Mouse (Mus musculus) frontal cortex, postnatal 14 days (tissue): Measurements from ENCODE around the gene Pih1d1.

Source experiments
- DNase-seq, 2 experiments: peaks; one replicate each; pipeline ENCODE4 v3.0.0; 2022; ENCODE audit warnings: low spot score in 2 of 2

The Pih1d1 gene

GRCm38 (mm10) chr7:45126844-45127699 lies 27.0 kb upstream of the Pih1d1 start:
- DNase-seq: no peak

GRCm38 (mm10) chr7:45127700-45128224 lies 26.3 kb upstream of the Pih1d1 start:
- no peak for DNase-seq

DNA sequence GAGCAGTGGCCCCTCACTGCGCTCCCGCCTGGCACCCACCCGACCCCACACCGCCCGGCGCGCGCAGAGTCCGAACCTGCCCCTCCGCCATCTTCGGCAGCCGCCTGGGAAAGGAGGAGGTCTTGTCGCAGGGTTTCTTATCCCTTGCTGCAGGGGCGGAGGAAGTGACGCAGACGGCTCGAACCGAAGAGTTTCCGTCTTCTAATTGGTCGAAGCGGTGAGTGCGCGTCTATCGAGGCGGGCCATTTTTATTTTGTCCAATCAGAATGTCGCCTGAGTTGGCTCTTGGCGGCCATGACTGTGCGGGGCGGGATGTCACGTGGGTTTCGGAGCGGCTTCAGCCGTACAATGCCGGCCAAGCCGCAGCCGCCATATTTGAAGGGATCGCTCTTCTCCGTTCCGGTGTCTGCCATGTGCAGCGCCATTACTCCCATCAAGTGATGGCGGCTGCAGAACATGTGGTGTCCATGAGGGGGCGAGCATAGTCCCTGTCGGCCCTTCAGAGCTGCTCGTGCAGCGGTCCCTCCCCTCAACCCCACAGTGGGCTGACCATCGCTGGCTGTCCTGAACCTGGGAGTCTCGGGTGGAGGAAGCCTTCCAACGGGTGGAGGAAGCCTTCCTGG lies 25.4 kb upstream of the Pih1d1 start, which contains the start of gene Rpl13a:
TSS of gene Rpl13a (minus strand) at position 138 of the 623 bp plus-strand sequence.
- DNase-seq: peak; percentile 99

GRCm38 (mm10) chr7:45129318-45129717 lies 24.8 kb upstream of the Pih1d1 start:
- no peak for DNase-seq

GRCm38 (mm10) chr7:45129776-45130512 lies 24.2 kb upstream of the Pih1d1 start:
- DNase-seq: no peak

GRCm38 (mm10) chr7:45131850-45132249 lies 22.3 kb upstream of the Pih1d1 start:
- no peak for DNase-seq

DNA sequence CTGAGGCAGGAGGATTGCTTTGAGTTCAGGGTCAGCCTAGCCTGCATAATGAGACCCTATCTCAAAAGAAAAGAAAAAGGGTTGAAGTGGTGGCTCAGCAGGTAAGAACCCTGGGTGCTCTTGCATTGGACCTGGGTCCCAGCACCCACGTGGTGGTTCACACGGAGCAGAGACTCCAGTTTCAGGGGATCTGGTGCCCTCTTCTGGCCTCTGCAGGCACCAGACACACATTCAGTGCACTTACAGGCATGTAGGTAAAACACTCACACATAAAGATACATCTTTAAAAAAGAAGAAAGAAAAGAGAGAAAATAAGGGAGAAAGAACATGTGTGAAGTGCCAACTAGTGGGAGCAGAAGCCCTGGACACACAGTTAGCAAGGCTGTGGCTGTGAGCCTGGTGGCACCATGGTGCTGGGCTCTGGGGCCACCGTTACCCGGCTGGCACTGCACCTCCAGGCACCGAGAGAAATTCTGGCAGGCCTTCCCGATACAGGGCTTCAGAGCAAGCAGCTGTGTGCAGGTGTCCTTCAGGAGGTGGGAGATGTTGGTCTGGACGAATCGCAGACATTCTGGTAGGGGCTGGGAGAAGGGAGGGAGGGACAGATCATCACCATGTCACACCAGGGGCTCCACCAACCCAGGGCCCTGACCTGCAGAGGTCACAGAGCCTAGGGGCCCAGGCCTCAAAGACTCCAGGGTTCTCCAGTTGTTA lies 20.5 kb upstream of the Pih1d1 start:
- DNase-seq: no peak

GRCm38 (mm10) chr7:45134544-45135026 lies 19.5 kb upstream of the Pih1d1 start:
- no peak for DNase-seq

DNA sequence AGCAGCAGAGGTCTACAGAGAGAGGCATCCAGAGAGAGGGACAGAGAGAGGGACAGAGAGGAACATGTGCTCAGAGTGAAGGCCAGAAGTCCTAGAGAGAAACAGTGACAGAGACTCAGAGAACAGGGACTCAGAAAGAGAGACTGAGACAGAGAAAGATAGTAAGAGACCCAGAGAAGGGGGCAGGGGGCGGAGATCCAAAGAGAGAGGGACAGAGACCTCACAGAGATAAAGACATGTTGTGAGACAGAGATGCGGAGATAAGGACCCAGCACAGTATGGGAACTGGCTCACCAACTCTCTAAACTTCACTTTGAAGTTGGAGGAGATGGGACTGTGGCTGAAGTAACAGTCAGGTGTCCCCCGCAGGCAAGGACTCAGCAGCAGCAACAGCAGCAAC lies 18.7 kb upstream of the Pih1d1 start:
- no peak for DNase-seq

- DNase-seq: peak; percentile 81 to 83
Measured at GRCm38 (mm10) chr7:45135993-45136567, 18.0 kb upstream of the Pih1d1 start, which contains the start of the genes Gm45713 and Flt3l. Gm45713 (minus strand) TSS chr7:45136231. Flt3l (minus strand) TSS chr7:45136432.

DNA sequence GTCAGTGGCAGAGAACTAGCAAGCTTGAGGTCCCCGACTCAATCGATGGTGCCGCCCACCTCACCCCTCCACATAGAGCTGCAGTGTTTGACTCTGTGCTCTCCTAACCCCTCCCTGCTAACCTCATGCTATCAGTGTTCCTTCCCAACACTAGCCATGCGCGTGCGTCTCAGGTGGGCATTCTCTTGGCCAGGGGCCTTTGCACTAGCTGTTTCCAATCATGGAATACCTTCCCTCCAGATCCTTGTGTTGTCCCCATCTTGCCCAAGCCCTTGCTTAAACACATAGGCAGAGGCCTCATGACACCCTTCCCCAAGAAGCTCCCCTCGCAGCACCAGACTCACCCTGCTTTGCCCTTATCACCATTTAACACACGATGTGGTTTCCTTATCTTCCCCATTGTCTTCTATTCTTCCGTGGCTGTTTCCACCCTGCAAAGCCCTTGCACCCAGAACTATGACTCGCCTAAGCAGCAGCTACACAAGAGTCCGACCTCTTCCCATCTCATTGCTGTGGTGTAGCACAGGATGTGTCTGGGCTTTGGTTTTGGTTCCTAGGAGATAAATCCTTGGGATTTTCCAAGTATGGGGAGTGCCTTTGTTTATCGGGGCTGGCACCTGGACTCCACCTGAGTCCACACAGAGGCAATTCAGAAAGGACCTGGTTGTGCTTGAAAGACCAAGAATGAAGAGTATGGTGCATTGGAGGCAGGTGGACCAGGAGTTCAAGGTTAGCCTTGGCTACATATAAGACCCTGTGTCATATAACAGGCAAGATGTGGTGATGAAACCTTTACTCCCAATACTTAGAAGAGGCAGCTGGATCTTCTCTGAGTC lies 16.7 kb upstream of the Pih1d1 start:
- DNase-seq: no peak

- no peak for DNase-seq
Measured at GRCm38 (mm10) chr7:45138403-45138802, 15.7 kb upstream of the Pih1d1 start.

GRCm38 (mm10) chr7:45139904-45140723 lies 14.0 kb upstream of the Pih1d1 start:
- no peak for DNase-seq

- DNase-seq: no peak
Measured at GRCm38 (mm10) chr7:45141319-45141718, 12.8 kb upstream of the Pih1d1 start.

DNA sequence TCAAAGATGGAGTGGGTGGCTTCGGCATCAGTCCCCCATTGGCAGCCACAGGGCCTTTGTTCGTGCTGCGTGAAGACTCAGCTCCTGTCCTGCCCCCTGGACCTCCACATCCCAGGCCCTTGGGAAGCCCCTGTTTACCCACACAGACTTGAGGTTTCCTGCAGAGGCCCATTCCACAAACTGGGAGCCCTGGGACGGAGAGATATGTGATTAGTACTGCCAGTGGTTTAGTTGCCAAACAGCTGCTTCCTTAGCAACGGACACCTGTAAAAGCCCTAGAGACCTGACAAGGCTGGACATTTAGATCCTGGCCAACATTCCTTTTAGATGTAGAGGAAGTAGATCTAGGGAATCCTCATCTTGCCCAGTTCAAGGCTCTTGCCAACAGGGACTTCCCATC lies 12.2 kb upstream of the Pih1d1 start:
- DNase-seq: no peak

- DNase-seq: no peak
Measured at GRCm38 (mm10) chr7:45144368-45145174, 9.5 kb upstream of the Pih1d1 start.

DNA sequence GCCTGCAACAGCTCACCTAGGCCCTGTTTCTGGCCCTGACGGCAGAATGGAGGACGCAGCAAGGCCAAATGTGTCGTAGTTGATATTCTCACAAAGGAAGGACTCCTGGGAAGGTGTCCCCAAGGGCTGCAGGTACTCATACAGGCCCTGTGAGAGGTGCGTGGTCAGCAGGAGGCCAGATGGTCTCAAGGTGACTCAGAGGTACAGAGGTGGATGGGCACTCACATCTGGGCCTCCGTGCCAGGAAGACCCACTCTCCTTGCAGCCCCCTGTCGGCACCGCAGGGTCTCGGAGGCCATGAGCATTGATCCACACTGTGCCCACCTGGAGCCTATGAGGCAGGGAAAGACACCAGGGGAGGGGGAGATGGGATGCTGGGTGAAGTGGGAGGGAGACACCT lies 8.6 kb upstream of the Pih1d1 start:
- no peak for DNase-seq

DNA sequence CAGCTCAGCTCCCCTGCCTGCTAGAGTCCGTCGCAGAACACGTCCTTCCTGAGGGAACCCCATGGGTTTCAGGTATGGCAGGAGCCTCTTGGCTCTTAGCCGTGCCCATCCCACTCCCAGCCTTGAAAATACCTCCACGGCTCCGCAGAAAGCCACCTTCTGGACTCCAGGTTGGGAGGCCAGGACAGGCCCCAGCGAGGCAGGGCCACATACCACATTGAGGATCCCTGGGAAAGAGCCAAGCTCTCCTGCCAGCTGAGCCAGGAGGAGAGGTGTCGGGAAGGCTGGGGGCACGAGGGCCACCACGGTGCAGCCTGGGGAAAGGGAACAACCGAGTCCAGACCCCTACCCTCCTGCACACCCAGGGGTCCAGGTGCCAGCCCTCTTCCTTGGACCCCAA lies 6.8 kb upstream of the Pih1d1 start:
- DNase-seq: no peak
